Mouse (Mus musculus) heart, adult 2 months (tissue): ENCODE data around the gene Slco3a1.

ENCODE experiments used
- CTCF ChIP-seq: fragments of 200-600 bp; IDR thresholded peaks from 2 replicates; pipeline ENCODE4 v1.8.1; 2022; ENCODE audit warnings: antibody characterized with exemption, mild to moderate bottlenecking, moderate library complexity
- EP300 ChIP-seq: fragments of 200-500 bp; IDR thresholded peaks from 2 replicates; pipeline ENCODE4 v1.6.1; 2011; ENCODE audit warnings: low read depth, low read length, control low read depth; ENCODE audit not compliant: insufficient read depth
- POLR2A ChIP-seq: fragments of 200-500 bp; IDR thresholded peaks from 2 replicates; pipeline ENCODE4 v1.6.1; 2011; ENCODE audit warnings: mild to moderate bottlenecking, low read depth, low read length, control low read depth; ENCODE audit not compliant: insufficient read depth

DNA sequence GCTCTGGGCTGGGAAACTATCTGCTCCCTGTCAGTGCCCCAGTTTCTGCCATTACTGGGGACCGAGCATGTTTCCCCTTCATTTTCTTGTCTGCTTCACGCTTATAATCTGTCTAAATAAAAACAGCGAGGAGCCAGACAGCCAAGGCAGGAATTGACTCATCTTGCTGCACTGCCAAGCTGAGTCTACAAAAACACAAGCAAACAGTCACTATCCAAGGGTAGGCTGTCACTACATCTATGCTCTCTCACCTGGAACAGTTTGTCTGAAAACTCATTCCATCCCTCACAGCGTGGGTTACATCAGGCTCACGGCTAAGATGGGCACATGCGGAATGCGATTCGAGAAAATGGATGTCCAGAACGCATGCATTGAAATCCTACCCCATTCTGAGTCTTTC lies 207.6 kb downstream of the Slco3a1 start:
- no peak for TF ChIP-seq EP300
- no peak for TF ChIP-seq CTCF
- no peak for TF ChIP-seq POLR2A
